Mouse (Mus musculus) testis, adult 2 months (tissue): ENCODE results near the gene Bcor. TPM values are rescaled to one million over a fixed set of nuclear protein-coding genes. Genes with fewer than 3 reads are reported as not detected.

Experiments
- H3K27ac ChIP-seq: fragments of 200-500 bp; 2 replicates; pipeline ENCODE4 v1.5.1; 2012; ENCODE audit warnings: low read depth, low read length; ENCODE audit not compliant: control insufficient read depth, insufficient read depth
- H3K27me3 ChIP-seq: fragments of 200-500 bp; 2 replicates; pipeline ENCODE4 v1.6.1; 2012; ENCODE audit warnings: mild to moderate bottlenecking, low read length, moderate library complexity; ENCODE audit not compliant: control insufficient read depth, insufficient read depth
- H3K36me3 ChIP-seq: fragments of 200-500 bp; 2 replicates; pipeline ENCODE4 v1.6.1; 2012; ENCODE audit warnings: mild to moderate bottlenecking, low read length; ENCODE audit not compliant: control insufficient read depth, insufficient read depth
- H3K4me1 ChIP-seq: fragments of 200-500 bp; 2 replicates; pipeline ENCODE4 v1.6.1; 2012; ENCODE audit warnings: low read length; ENCODE audit not compliant: control insufficient read depth, insufficient read depth
- H3K4me3 ChIP-seq: fragments of 200-500 bp; 2 replicates; pipeline ENCODE4 v1.5.1; 2012; ENCODE audit warnings: low read depth, mild to moderate bottlenecking, low read length, moderate library complexity, mixed read lengths; ENCODE audit not compliant: control insufficient read depth
- CTCF ChIP-seq: fragments of 200-500 bp; IDR thresholded peaks from 2 replicates; pipeline ENCODE4 v1.5.1; 2012; ENCODE audit warnings: low read depth, mild to moderate bottlenecking, inconsistent platforms, low read length, moderate library complexity; ENCODE audit not compliant: control insufficient read depth, insufficient read depth, insufficient replicate concordance
- POLR2A ChIP-seq: fragments of 200-500 bp; IDR thresholded peaks from 2 replicates; pipeline ENCODE4 v1.6.1; 2012; ENCODE audit warnings: low read depth, mild to moderate bottlenecking, inconsistent platforms, low read length, moderate library complexity; ENCODE audit not compliant: control insufficient read depth
- polyA plus RNA-seq: library from polyadenylated mRNA; depleted of rRNA; stranded (reverse); fragments of >200 nt; gene quantifications from 2 replicates; pipeline ENCODE4 v1.2.3, GENCODE M21; 2012

The Bcor gene
- polyA plus RNA-seq, 1 experiment = 0.72 TPM

DNA sequence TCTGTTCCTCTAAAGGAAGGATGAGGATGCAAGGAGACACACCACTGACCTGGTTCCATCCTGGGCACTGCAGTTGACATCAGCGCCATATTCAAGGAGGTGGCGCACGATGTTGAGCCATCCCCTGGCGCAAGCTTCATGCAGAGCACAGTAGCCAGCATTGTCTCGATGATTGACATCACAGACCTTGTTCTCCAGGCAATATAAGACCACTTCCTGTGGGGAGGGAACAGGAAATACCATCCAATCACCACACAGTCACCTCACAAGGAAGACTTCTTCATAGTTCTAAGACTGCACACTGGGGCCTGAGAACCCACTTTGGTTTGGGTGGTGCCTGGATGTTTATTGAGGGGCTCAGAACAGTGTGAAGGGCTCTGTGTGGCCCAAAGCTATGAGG lies 118.7 kb downstream of the Bcor start:
- H3K4me1 ChIP-seq = no peaks in the 10 kb centered on the region
- no peak overlapping the region for H3K4me3 ChIP-seq
- no peaks in the 10 kb centered on the region for H3K27me3 ChIP-seq
- no peak overlapping the region for H3K27ac ChIP-seq
- H3K36me3 ChIP-seq = no peaks in the 10 kb centered on the region
- no peak for TF ChIP-seq POLR2A
- TF ChIP-seq CTCF = no peak

- no peaks in the 10 kb centered on the region for H3K27me3 ChIP-seq
- H3K27ac ChIP-seq = no peak overlapping the region
- TF ChIP-seq POLR2A (no peak), CTCF (no peak)
- no peaks in the 10 kb centered on the region for H3K36me3 ChIP-seq
- no peaks in the 10 kb centered on the region; the same call in 1 of the 2 replicates for H3K4me1 ChIP-seq
- no peak overlapping the region for H3K4me3 ChIP-seq
Measured at GRCm38 (mm10) chrX:12014726-12015464, 145.3 kb downstream of the Bcor start.

DNA sequence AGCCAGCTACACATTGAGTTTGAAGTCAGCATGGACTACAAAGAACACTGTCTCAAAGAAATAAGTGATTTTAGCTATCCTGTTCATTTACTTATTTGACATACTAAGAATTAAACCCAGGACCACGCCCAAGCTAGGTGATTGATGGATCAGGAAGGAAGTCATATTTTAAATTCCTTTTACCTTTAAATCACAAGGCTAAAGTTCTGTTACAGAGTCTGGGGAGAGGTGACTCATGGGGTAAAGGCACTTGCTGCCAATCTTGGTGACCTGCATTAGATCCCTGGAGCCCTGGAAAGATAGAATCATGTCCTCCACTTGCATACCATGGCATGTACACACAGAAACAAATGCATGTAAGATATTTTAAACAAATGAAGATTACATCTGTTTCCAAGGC lies 149.5 kb downstream of the Bcor start:
- no peak for TF ChIP-seq CTCF
- no peak for TF ChIP-seq POLR2A
- no peaks in the 10 kb centered on the region for H3K27me3 ChIP-seq

GRCm38 (mm10) chrX:12009046-12009445 lies 151.1 kb downstream of the Bcor start:
- Histone ChIP-seq H3K36me3 (no peaks in the 10 kb centered on the region), H3K4me1 (peaks cover 16% of the 10 kb centered on the region), H3K4me3 (no peak overlapping the region), H3K27ac (no peak overlapping the region), H3K27me3 (no peaks in the 10 kb centered on the region)
- TF ChIP-seq POLR2A (no peak), CTCF (no peak)

More for the DNA sequence above, 149.5 kb downstream of the Bcor start:
- peaks cover 7% of the 10 kb centered on the region for H3K4me1 ChIP-seq
- no peaks in the 10 kb centered on the region for H3K36me3 ChIP-seq
- no peak overlapping the region for H3K27ac ChIP-seq
- no peak overlapping the region for H3K4me3 ChIP-seq

GRCm38 (mm10) chrX:12007832-12008540 lies 152.2 kb downstream of the Bcor start:
- Histone ChIP-seq H3K4me1 (peaks cover 16% of the 10 kb centered on the region), H3K27ac (no peak overlapping the region), H3K27me3 (no peaks in the 10 kb centered on the region), H3K36me3 (no peaks in the 10 kb centered on the region), H3K4me3 (no peak overlapping the region)
- TF ChIP-seq CTCF (no peak), POLR2A (no peak)

DNA sequence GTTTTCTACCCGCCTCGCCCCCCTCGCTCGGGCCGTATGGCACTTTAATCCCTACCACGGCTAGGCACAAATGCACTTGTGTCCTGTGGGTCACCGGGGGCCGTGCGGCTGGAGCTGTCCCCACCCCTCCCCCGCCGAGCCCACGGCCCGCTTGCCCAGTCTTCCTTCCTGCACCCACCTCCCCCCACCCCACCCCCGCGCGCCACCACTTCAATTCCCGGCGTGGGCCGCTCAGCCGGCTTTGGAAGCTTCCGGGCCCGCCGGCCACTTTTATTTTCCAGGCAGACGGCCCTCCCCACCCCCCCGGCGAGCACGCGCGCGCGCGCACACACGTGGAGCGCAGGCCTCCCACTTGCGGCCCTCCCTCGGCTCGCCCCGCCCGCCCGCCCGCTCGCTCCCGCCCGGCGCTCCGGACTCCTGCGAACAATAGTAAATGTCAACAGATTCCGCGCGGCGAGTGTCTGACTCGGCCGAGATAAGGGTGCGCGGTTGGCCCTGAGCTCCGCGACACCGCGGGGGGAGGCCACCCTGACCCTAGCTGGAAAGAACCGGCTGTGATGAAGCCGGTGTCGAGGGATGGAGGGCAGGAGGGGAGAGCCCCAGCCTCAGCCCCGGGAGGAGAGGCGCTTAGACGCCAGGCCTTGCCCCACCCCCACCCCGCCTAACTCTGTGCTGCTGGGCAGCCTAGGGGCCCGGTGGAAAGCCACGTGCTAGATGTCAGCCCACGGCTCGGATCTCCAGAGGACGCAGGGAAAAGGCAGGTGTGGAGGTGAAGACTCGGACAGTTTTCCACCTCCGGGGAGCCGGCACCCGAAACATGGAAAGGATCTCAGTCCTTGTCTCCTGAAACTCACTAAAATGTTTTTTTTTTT lies 153.0 kb downstream of the Bcor start:
- no peaks in the 10 kb centered on the region for H3K27me3 ChIP-seq
- H3K27ac ChIP-seq = peak overlapping the region; percentile 66; the same call in 1 of the 2 replicates
- TF ChIP-seq CTCF (no peak), POLR2A (no peak)
- peaks cover 18% of the 10 kb centered on the region for H3K4me1 ChIP-seq
- peak overlapping the region; percentile 74 for H3K4me3 ChIP-seq
- no peaks in the 10 kb centered on the region for H3K36me3 ChIP-seq
